Mouse (Mus musculus): ENCODE measurements around the gene Pou5f2. TPM values are rescaled to one million over a fixed set of nuclear protein-coding genes. Genes with fewer than 3 reads are reported as not detected.

Gene Pou5f2
- total RNA-seq (2023): 10.0 TPM

DNA sequence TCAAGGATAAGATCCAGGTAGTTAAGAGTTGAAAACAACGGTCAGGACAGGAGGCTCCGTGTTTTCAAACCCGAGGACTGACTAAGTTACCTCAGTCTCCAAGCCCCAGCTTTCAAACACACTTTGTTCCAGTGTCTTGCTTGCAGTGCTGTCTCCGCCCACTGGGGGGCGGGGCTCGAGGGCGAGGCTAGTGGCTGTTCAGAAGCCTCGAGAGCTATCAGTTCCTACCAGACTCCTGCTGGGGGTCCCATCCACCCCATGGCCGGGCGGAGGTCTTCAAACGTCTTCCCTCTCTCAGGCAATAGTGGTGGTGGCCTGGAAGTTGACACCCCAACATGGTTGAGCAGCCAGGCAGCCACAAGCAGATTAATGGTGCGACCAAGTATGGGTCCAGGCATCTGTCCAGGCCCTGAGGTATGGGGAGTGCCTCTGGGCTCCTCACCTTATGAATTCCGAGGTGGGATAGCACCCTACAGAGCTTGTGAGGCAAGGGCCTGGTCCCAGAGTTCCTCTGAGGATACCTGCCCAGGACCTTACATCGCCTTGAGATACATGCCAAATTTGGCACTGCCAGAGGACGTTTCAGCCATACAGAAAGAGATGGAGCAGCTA, at the start of gene Pou5f2:
TSS of gene Pou5f2 (plus strand) at position 220 of the 612 bp plus-strand sequence.

Other genes starting within 250 kb of the Pou5f2 start
- not detected for gene Nr2f1, start 174.9 kb downstream of the Pou5f2 start, total RNA-seq (2023)

Measured in CD8-positive naive resting alpha-beta T cell, adult 57 days (primary cell).